Mouse (Mus musculus): ENCODE data around the gene Cenps.
"Not testable (repeated sequence)": the region's sequence is repeated elsewhere in the genome, so short reads cannot be mapped to it uniquely, and the experiment has no call there.

Gene Cenps

GRCm38 (mm10) chr4:149123432-149123831 lies 14.0 kb downstream of the Cenps start:
- ATAC-seq (ENCODE audit: low TSS enrichment), result no peak

DNA sequence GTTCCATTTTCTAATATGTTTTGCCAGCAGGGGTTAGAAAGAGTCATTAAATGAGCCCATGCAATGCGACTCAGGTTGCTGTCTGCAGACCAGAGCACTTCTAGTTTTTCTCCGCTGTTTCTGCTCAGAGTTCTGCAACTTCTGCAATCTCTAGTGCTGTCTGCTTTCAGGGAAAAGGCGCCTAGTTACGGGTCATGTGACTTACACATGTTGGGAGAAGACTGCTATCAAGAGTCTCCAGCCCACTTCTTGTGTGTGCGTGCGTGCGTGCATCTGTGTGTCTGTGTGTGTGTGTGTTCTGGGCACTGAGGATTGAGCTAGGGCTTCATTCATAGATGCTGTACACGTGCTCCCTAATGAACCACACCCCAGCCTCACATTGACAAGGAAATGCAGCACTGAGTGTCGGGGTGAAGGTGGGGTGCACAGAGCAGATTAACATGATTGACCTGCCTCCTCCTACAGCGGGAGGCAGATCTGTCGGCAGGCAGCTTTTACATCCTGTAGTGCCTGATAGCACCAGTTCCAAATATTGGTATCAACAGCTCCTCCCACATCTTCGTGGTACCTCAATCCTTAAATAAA lies 17.4 kb downstream of the Cenps start:
- ATAC-seq (ENCODE audit: low TSS enrichment), result not testable (repeated sequence)

DNA sequence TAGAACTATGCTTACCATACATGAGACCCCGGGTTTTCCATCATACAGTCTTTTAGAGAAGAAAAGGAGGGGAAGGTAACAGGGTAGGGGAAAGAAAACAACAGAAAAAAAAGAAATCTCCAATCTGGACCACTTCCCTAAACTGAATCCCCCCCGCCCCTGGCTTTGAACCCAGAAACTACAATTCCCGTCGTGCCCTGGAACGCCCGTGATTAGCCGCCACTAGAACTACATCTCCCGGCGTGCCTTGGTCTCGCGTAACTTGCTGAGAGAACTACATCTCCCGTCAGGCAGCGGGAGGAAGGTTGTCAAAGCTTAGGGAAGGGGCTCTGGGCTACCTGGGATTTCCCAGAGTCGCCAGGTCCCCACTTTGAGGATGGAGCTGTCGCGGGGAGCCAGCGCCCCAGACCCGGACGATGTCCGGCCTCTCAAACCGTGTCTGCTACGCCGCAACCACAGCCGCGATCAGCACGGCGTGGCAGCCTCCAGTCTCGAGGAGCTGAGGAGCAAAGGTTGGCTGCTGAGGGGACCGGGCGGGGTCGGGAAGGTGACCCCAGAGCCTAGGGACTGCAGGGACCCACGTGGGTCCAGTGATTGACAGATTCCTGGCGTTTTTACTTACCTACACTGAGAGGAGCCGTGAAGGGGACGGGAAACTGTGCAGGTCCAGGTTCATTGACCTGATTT lies 33.4 kb downstream of the Cenps start, which contains the start of gene Dffa:
Gene Dffa (plus strand): TSS at position 272 of the 687 bp plus-strand sequence.
- peak; percentile 95 for ATAC-seq (ENCODE audit: low TSS enrichment)

DNA sequence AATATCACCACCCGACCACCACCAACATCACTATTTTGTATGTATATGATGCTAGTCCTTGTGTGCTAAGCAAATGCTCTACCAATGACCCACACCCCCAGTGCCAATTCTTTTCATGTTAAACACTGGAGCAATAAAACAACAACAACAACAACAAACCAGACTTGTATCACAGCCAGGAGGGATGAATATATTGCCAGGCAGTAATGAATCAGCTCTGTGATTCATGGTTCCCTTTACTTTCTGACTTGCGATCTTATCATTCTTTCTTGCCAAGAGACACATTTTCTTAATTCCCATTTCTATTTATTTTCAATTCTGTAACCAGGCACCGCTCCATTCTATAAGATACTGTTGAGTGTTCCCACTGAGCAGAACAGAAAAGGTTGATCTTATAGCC lies 36.0 kb downstream of the Cenps start:
- no peak for ATAC-seq (ENCODE audit: low TSS enrichment)

DNA sequence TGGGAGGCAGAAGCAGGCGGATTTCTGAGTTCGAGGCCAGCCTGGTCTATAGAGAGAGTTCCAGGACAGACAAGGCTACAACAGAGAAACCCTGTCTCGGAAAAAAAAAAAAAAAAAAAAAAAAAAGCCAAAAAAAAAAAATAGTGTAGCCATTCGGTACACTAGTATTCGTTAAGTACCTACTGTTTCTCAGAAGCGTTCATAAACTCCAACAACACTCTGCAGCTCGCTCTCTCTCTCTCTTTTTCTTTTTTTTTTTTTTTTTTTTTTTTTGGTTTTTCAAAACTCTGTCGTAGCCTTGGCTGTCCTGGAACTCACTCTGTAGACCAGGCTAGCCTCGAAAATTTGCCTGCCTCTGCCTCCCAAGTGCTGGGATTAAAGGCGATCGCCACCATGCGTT lies 37.0 kb downstream of the Cenps start:
- not testable (repeated sequence) for ATAC-seq (ENCODE audit: low TSS enrichment)

GRCm38 (mm10) chr4:149099369-149100017 lies 37.9 kb downstream of the Cenps start, which contains the start of gene Pex14:
Gene Pex14, minus strand, starts transcription at chr4:149099876.
- ATAC-seq (ENCODE audit: low TSS enrichment), result peak; percentile 85

DNA sequence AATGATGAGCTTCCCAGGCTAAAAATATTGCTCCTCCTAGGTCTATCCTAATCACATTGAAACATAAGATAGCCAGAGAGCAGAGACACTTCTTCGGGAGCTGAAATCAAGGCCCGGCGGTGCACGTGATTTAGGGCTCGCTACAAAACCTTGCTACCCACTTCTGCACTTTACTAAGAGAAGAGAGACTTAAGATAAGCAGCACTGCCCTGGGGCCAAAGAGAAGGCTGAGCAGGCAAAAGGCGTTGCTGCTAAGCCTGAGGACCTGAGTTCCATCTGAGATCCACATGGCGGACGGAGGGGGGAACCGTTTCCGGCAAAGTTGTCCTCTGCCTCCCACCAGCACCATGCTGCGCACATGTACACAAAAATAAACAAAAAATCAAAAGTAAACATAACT lies 38.9 kb downstream of the Cenps start:
- ATAC-seq (ENCODE audit: low TSS enrichment), result no peak

DNA sequence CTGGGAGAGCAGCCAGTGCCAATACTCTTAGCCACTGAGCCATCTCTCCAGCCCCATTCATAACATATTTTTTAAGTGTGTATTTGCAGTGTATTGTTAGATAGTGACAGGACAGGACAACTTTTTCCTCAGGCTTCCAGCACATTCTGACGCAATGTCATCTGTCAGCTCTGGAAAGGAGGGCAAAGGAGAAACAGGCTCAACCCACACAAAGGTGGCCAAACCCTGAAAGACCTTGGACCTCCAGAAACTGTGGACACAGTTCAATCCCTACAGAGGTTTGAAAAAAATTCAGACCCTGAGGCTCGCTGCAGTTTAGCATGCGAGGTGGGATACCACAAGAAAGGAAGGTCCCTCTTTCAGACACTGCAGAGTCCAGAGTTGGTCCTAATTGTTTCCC lies 39.5 kb downstream of the Cenps start:
- no peak for ATAC-seq (ENCODE audit: low TSS enrichment)

GRCm38 (mm10) chr4:149091364-149091763 lies 46.1 kb downstream of the Cenps start:
- no peak for ATAC-seq (ENCODE audit: low TSS enrichment)

DNA sequence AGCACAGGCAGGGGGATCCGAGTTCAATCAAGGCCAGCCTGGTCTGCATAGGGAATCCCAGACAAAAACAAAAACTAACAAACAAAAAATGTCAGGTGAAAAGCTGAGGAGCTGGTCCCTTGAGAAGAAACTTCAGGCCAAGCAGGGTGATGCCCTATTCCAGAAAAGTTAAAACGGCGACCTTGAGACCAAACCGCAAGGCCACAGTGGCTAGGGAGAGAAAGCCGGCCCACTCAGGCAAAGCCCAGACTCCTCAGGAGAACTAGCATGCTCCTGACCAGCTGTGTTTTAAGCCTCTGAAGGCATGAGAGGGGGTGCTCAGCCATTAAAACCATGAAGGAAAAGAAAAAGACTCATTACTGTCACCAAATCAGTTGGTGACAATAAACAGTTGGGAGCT lies 52.0 kb downstream of the Cenps start:
- no peak for ATAC-seq (ENCODE audit: low TSS enrichment)

- ATAC-seq (ENCODE audit: low TSS enrichment), result no peak
These were observed 55.9 kb downstream of the Cenps start for GRCm38 (mm10) chr4:149081528-149081927.

DNA sequence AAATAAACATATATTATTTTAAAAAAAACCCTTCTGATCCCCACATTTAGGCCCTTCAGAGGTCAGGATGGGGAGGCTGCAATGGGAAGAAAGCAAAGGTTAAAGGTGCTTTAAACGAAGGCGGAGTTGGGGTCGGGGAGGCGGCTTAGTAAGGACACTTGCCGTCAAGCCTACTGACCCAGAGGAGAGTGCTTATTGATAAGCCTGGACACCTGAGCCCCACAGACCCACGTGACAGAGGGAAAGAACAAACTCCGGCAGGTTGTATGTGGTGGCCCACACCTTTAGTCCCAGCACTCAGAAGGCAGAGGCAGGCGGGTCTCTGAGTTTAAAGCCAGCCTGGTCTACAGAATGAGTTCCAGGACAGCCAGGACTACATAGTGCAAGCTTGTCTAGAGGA lies 57.3 kb downstream of the Cenps start:
- ATAC-seq (ENCODE audit: low TSS enrichment), result no peak

- ATAC-seq (ENCODE audit: low TSS enrichment), result no peak
These were observed 57.8 kb downstream of the Cenps start for GRCm38 (mm10) chr4:149079629-149080028.

DNA sequence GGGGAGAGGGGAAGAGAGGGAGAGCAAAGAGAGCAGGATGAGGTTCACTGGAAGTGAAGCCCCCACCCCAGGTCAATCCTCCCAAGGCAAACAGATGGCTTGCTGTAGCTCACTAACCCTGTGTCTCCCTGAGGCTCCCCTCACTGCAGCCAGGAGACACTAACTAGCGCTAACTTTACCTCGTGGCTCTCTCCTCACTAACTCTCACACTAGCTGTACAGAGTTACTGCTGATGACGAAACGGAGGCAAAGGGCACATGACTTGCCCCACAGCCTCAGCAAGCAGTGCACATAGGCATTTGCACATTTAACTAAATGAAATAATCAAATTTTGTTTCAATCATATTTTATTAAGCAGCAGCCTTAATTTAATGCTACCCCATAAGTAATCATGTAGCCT lies 59.2 kb downstream of the Cenps start:
- ATAC-seq (ENCODE audit: low TSS enrichment), result no peak
